Mouse (Mus musculus) right cerebral cortex, postnatal 10 days (tissue): ENCODE data around the gene Smg7.

Source experiments
- DNase-seq, 2 experiments: peaks; one replicate each; pipeline ENCODE4 v3.0.0; 2021; ENCODE audit warnings: low spot score in 2 of 2

Smg7 gene

GRCm38 (mm10) chr1:152840343-152840742, 62.1 kb downstream of the Smg7 start:
- DNase-seq, result no peak

DNA sequence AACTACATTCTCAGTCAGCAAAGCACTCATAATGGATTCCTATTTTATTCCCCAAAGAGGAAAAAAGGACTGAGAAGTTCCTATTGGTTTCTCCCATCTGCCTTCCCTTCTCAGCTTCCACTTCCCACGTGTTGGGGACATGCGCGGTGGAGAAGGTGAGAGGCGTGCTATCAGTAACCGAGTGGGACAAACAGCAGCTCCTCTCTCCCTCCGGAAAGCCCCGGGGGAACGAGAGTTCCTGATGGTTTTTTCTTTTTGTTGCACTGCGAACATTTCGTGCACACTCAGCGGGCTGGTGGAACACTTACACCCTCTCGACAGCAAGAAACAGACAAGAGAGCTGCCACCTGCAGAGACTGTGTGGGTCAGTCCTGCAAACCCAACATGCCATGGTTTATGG, 63.6 kb downstream of the Smg7 start:
- DNase-seq, result peak in 1 of 2 experiments; percentile 43

- DNase-seq, result peak in 1 of 2 experiments; percentile 36
Measured at GRCm38 (mm10) chr1:152838026-152838702, 64.3 kb downstream of the Smg7 start.

DNA sequence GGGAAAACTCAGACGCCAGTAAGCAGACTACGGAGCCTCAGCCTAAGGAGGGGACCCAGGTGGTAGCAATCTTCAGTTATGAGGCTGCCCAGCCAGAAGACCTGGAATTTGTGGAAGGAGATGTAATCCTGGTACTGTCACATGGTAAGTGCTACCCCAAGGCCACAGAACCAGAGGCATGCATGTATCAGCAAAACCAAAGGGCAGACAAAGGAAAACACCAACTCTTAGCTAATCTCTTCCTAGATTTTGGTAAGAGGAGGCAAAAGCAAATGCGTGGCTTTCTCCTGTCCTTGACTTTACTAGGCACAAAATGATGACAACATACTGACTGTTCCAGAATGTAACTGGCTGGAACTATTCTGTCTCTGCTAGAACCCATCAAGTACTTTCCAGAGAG, 67.4 kb downstream of the Smg7 start:
- DNase-seq, result no peak

DNA sequence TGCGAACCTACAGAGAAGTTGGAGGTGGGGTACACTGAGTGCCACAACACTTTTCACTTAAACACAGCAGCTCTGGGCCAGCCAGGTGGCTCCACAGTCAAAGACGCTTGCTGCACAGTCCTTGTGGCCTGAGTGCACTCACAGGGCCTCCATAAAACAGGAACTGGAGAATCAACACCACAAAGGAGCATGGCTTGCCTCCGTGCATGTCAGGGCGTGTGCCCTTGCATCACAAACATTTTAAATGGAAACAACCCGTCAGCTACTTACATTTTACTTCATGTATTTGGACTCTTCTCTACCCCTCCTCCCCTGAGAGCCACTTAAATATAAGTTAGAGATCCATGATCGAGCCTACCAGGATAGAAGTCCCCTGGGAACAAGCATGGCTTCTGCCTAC, 70.1 kb downstream of the Smg7 start:
- DNase-seq, result no peak

DNA sequence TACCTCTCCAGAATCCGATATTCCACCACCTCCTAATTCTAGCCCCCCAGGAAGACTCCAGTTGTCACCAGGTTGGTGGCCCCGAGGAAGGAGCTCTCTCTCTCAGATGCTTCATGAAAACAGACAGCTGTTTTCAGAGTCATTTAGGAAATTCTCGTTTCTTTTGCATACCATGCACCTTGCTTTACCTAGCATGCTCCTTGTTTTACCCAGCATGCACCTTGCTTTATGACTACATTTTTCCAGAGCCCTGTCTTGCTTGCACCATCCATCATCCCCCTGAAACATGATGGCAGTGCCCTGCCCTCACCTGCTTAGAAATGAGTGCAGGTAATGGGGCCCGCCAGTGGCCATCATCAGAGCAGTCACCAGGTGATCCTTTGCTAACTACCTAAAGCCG, 70.8 kb downstream of the Smg7 start:
- peak in 1 of 2 experiments; percentile 17 for DNase-seq

GRCm38 (mm10) chr1:152831003-152831402, 71.4 kb downstream of the Smg7 start:
- peak in 1 of 2 experiments; percentile 74 for DNase-seq

DNA sequence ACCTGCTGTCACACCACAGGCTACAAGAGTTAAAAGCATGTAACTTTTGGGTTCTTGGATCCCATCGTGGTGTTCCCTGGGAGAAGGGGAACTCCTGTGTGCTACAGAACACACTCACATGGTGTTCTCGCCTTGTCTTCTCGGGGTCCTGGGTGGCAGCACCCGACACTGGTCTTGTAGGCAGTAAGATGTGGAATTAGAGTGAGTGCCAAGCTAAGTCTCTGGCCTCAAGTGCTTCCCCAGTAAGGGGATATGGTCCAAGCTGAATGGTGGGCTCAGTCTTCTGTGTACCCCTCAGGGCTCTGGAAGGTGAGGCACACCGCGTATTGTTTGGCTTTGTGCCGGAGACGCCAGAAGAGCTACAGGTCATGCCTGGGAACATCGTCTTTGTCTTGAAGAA, 72.4 kb downstream of the Smg7 start:
- peak in 1 of 2 experiments; percentile 28 for DNase-seq

DNA sequence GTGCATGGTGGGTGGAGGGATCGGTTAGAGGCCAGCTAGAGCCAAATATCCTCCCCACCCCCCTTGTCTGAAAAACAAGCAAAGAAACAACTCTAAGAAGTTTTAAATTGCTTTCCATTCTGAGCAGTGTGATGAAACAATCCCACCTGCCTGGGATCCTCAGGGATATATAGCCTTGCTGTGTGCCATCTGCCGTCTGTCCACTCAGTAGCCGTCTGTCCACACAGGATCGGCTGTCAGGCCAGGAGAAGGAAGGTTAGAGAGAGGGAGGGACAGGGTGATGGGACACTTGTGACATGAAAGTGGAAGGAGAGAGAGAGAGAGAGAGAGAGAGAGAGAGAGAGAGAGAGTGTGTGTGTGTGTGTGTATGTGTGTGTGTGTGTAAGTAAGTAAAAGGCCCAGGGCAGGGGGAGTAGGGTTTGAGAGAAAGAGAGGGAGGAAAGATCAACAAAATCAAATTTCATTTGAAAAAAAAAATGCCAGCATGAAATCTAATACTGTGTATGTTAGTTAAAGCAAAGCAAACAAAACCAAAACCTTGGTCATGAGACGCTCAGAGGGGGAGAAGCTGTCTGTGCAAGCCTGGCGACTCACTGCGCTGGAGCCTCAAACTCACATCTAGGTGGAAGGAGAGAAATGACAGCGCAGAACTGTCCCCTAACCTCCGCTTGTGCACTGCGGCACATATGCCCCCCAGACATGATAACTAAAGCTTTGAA, 73.7 kb downstream of the Smg7 start:
- DNase-seq, result no peak

- peak in 1 of 2 experiments; percentile 18 for DNase-seq
Measured at GRCm38 (mm10) chr1:152828168-152828567, 74.3 kb downstream of the Smg7 start.

GRCm38 (mm10) chr1:152826446-152826845, 76.0 kb downstream of the Smg7 start:
- DNase-seq, result peak in 1 of 2 experiments; percentile 28

- peak in 1 of 2 experiments; percentile 21 for DNase-seq
Measured at GRCm38 (mm10) chr1:152824206-152824605, 78.2 kb downstream of the Smg7 start.

DNA sequence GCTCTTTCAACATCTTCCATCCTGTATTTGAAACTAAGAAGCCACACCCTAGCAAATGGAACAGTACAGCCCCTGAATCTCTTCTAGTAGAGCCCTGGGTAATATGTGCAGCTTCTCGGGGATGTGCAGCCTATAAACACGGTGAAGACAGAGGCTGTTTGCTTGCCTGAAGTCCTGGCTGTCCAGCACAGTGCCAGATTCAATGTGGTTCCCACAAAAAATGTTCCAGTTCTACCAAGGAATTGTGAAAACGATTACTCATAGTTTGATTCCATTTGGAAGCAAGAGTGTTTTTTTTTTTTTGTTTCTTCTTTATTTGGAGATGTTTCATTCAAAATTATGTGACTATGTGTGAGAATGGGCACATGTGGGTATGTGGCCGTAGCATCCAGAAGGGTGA, 80.7 kb downstream of the Smg7 start:
- no peak for DNase-seq

DNA sequence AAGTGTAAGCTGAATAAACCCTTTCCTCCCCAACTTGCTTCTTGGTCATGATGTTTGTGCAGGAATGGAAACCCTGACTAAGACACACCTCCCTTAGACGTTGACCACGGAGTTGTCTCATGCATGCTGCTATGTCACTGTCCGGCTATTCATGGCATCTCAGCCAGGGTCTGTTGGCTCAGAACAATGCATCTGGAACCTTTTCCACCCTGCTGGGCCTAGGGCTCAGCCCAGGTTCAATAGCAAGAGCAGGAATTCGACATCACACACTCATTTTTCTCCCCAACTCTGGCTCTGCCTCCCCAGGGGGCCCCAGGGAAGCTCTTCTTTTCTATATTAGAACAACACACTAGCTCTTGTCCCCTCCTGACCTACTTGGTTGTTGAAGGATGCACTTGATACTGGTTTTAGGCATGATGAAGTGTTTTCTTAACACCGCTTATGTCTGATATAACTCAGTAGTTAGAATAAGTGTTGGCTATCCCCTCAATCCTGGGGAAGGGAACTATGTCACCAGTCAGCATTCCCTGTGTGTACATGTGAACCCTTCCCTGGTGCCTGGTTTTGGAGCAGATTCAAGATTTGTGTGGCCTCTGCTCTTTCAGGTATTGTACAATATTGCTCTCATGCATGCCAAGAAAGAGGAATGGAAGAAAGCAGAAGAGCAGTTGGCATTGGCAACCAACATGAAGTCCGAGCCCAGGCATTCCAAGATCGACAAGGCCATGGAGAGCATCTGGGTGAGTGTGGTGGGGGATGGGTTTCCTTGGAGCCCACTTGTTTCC, 81.3 kb downstream of the Smg7 start:
- peak in 1 of 2 experiments; percentile 22 for DNase-seq

GRCm38 (mm10) chr1:152819558-152819957, 82.9 kb downstream of the Smg7 start:
- DNase-seq, result no peak

- peak in 1 of 2 experiments; percentile 71 for DNase-seq
Measured at GRCm38 (mm10) chr1:152817794-152818193, 84.7 kb downstream of the Smg7 start.

- DNase-seq, result peak in 1 of 2 experiments; percentile 52
Measured at GRCm38 (mm10) chr1:152817027-152817769, 85.2 kb downstream of the Smg7 start.

GRCm38 (mm10) chr1:152815265-152815701, 87.2 kb downstream of the Smg7 start:
- DNase-seq, result no peak

- DNase-seq, result no peak
Measured at GRCm38 (mm10) chr1:152810533-152811439, 91.7 kb downstream of the Smg7 start.

GRCm38 (mm10) chr1:152809541-152810252, 92.7 kb downstream of the Smg7 start:
- no peak for DNase-seq
